Mouse (Mus musculus): ENCODE results near the gene H2al1i. TPM values are rescaled to one million over a fixed set of nuclear protein-coding genes. Genes with fewer than 3 reads are reported as not detected.
"Not testable (repeated sequence)": the region's sequence is repeated elsewhere in the genome, so short reads cannot be mapped to it uniquely, and the experiment has no call there.

H2al1i gene
- total RNA-seq (2021) = not detected

DNA sequence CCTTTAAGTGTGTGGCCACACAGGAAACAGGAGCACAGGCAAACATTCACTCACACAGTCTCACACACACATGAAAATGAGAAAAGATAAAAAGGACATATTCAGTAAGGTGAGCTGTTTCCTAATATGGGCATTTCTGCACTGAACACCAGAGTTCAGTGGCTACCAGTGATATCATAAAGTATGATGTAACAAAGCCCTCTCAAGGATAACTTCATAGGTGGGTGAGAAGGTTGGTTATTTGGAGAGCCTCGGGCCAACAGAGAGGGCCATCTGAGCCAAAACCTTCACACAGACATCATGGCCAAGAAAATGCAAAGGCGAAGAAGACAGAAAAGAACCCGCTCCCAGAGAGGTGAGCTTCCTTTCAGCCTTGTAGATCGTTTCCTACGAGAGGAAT, at the start of gene H2al1i:
Gene H2al1i, plus strand, starts transcription at position 301 of the 400 bp plus-strand sequence.
- intact Hi-C loops (cut with DNase I) = not testable (repeated sequence)

DNA sequence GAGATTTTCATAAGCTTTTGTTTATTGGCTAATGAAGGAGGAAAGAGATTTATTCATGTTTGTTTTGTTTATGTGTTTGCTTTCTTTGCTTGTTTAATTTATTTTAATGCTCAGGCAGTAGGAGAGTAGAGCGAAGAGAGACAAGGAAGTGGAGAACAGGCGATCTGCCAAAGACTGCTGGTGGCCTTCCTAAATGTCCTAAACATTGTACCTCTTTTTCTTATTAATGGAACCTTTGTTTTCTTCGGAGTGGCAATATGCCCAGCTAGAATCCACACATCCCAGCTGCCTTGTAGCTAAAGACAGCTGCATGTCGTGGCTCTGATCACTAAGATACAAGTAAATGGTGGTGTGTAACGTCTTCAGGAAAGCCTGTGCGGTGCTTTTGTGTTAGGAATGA, 47.4 kb upstream of the H2al1i start:
- DNase-seq (ENCODE audit: extremely low spot score in 1 of 2, low spot score in 2 of 2) = no peak
- intact Hi-C loops (cut with DNase I) = no loop called here

More for the DNA sequence above, at the start of gene H2al1i:
- DNase-seq (ENCODE audit: extremely low spot score in 1 of 2, low spot score in 2 of 2) = not testable (repeated sequence)

DNA sequence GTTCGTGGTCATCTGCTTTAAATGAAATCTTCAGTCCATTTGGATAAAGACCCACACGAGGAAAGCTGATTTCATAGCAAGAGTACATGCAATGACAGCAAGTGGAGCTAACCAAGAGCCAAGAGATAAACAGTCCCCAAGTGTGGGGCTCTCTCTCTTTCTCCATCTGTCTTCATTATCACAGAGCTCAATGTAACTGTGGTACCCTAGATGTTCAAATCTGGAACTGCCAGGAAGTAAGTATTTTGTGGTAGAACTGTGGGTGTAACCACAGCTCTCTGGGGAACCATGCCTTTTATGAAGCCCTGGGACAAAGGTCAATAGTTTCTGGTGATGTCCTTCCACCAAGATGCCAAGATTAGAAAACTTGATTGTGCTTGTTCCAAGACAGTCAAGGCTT, 43.7 kb upstream of the H2al1i start:
- DNase-seq (ENCODE audit: extremely low spot score in 1 of 2, low spot score in 2 of 2) = no peak
- intact Hi-C loops (cut with DNase I) = no loop called here

- DNase-seq (ENCODE audit: extremely low spot score in 1 of 2, low spot score in 2 of 2) = peak; percentile 9 to 15
- intact Hi-C loops (cut with DNase I) = no loop called here
Observed at GRCm38 (mm10) chrX:11288306-11288882, 36.1 kb upstream of the H2al1i start.

GRCm38 (mm10) chrX:11289244-11289643, 35.2 kb upstream of the H2al1i start:
- intact Hi-C loops (cut with DNase I) = no loop called here
- no peak for DNase-seq (ENCODE audit: extremely low spot score in 1 of 2, low spot score in 2 of 2)

GRCm38 (mm10) chrX:11298957-11299356, 25.5 kb upstream of the H2al1i start, which contains the start of gene H2al1a:
Gene H2al1a, plus strand, starts transcription at chrX:11299257.
- intact Hi-C loops (cut with DNase I); DNase-seq (ENCODE audit: extremely low spot score in 1 of 2, low spot score in 2 of 2): not testable (repeated sequence)

DNA sequence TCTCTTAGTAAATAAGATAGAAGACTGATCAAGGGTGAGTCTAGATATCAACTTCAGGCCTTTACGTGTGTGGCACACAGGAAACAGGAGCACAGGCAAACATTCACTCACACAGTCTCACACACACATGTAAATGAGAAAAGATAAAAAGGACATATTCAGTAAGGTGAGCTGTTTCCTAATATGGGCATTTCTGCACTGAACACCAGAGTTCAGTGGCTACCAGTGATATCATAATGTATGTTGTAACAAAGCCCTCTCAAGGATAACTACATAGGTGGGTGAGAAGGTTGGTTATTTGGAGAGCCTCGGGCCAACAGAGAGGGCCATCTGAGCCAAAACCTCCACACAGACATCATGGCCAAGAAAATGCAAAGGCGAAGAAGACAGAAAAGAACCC, 22.3 kb upstream of the H2al1i start, which contains the start of gene H2al1b:
Gene H2al1b, plus strand, starts transcription at position 301 of the 400 bp plus-strand sequence.
- DNase-seq (ENCODE audit: extremely low spot score in 1 of 2, low spot score in 2 of 2); intact Hi-C loops (cut with DNase I): not testable (repeated sequence)

- intact Hi-C loops (cut with DNase I); DNase-seq (ENCODE audit: extremely low spot score in 1 of 2, low spot score in 2 of 2): not testable (repeated sequence)
Observed at GRCm38 (mm10) chrX:11305355-11305754, 19.1 kb upstream of the H2al1i start, which contains the start of gene H2al1c. Gene H2al1c, plus strand, starts transcription at chrX:11305655.

DNA sequence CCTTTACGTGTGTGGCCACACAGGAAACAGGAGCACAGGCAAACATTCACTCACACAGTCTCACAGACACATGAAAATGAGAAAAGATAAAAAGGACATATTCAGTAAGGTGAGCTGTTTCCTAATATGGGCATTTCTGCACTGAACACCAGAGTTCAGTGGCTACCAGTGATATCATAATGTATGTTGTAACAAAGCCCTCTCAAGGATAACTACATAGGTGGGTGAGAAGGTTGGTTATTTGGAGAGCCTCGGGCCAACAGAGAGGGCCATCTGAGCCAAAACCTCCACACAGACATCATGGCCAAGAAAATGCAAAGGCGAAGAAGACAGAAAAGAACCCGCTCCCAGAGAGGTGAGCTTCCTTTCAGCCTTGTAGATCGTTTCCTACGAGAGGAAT, 15.9 kb upstream of the H2al1i start, which contains the start of gene H2al1d:
Gene H2al1d, plus strand, starts transcription at position 301 of the 400 bp plus-strand sequence.
- DNase-seq (ENCODE audit: extremely low spot score in 1 of 2, low spot score in 2 of 2); intact Hi-C loops (cut with DNase I): not testable (repeated sequence)

- intact Hi-C loops (cut with DNase I); DNase-seq (ENCODE audit: extremely low spot score in 1 of 2, low spot score in 2 of 2): not testable (repeated sequence)
Observed at GRCm38 (mm10) chrX:11311634-11312033, 12.8 kb upstream of the H2al1i start, which contains the start of gene H2al1e. Gene H2al1e, plus strand, starts transcription at chrX:11311934.

DNA sequence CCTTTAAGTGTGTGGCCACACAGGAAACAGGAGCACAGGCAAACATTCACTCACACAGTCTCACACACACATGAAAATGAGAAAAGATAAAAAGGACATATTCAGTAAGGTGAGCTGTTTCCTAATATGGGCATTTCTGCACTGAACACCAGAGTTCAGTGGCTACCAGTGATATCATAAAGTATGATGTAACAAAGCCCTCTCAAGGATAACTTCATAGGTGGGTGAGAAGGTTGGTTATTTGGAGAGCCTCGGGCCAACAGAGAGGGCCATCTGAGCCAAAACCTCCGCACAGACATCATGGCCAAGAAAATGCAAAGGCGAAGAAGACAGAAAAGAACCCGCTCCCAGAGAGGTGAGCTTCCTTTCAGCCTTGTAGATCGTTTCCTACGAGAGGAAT, 9.6 kb upstream of the H2al1i start, which contains the start of gene H2al1f:
Gene H2al1f, plus strand, starts transcription at position 301 of the 400 bp plus-strand sequence.
- intact Hi-C loops (cut with DNase I); DNase-seq (ENCODE audit: extremely low spot score in 1 of 2, low spot score in 2 of 2): not testable (repeated sequence)

DNA sequence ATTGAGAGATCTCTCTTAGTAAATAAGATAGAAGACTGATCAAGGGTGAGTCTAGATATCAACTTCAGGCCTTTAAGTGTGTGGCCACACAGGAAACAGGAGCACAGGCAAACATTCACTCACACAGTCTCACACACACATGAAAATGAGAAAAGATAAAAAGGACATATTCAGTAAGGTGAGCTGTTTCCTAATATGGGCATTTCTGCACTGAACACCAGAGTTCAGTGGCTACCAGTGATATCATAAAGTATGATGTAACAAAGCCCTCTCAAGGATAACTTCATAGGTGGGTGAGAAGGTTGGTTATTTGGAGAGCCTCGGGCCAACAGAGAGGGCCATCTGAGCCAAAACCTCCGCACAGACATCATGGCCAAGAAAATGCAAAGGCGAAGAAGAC, 6.5 kb upstream of the H2al1i start, which contains the start of gene H2al1g:
Gene H2al1g, plus strand, starts transcription at position 301 of the 400 bp plus-strand sequence.
- DNase-seq (ENCODE audit: extremely low spot score in 1 of 2, low spot score in 2 of 2); intact Hi-C loops (cut with DNase I): not testable (repeated sequence)

- intact Hi-C loops (cut with DNase I); DNase-seq (ENCODE audit: extremely low spot score in 1 of 2, low spot score in 2 of 2): not testable (repeated sequence)
Observed at GRCm38 (mm10) chrX:11321192-11321591, 3.3 kb upstream of the H2al1i start, which contains the start of gene H2al1h. Gene H2al1h, plus strand, starts transcription at chrX:11321492.

DNA sequence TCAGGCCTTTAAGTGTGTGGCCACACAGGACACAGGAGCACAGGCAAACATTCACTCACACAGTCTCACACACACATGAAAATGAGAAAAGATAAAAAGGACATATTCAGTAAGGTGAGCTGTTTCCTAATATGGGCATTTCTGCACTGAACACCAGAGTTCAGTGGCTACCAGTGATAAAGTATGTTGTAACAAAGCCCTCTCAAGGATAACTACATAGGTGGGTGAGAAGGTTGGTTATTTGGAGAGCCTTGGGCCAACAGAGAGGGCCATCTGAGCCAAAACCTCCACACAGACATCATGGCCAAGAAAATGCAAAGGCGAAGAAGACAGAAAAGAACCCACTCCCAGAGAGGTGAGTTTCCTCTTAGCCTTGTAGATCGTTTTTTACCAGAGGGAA, 3.1 kb downstream of the H2al1i start, which contains the start of gene H2al1j:
Gene H2al1j, plus strand, starts transcription at position 301 of the 400 bp plus-strand sequence.
- intact Hi-C loops (cut with DNase I); DNase-seq (ENCODE audit: extremely low spot score in 1 of 2, low spot score in 2 of 2): not testable (repeated sequence)

- intact Hi-C loops (cut with DNase I) = no loop called here
- peak in 1 of 2 experiments; percentile 13 for DNase-seq (ENCODE audit: extremely low spot score in 1 of 2, low spot score in 2 of 2)
Observed at GRCm38 (mm10) chrX:11345762-11346161, 21.3 kb downstream of the H2al1i start.

GRCm38 (mm10) chrX:11346756-11347155, 22.3 kb downstream of the H2al1i start:
- intact Hi-C loops (cut with DNase I) = no loop called here

DNA sequence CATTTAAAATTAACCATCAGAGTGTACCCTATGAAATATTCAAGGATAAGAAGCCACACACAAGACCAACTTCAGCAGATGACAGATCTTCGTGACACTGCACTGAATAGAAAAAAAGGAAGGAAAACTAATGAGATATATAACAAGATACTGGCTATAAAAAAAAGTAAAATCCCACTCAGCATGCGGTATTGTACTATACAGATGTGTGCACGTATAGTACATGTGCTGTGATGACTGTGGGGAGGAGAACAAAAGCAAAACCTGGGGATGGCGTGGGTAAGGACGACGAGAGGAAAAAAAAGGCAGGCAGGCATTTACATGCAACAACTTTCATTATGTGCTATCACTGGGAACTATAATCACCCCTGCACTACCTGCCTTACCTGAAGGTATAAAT, 36.4 kb downstream of the H2al1i start:
- DNase-seq (ENCODE audit: extremely low spot score in 1 of 2, low spot score in 2 of 2) = no peak
- intact Hi-C loops (cut with DNase I) = no loop called here

More at GRCm38 (mm10) chrX:11346756-11347155, 22.3 kb downstream of the H2al1i start:
- no peak for DNase-seq (ENCODE audit: extremely low spot score in 1 of 2, low spot score in 2 of 2)

DNA sequence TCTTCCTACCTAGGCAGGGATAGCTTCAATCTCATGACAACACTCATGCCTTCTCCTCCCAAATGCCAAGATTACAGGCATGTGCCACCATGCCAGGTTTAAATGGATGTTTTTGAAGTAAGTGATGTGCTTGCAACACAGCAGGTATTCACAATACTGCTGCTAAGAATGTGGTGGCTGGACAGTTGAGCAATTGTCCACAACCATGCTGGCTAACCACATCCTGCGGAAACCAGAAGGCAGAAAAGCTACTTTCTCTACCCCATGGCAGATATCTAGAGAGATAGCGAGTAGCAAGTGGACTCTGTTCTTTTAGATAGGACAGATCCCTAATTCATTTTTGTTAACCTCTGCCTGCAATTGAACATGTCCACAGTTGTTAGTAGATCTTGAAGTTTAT, 36.8 kb downstream of the H2al1i start:
- intact Hi-C loops (cut with DNase I) = no loop called here
- no peak for DNase-seq (ENCODE audit: extremely low spot score in 1 of 2, low spot score in 2 of 2)

DNA sequence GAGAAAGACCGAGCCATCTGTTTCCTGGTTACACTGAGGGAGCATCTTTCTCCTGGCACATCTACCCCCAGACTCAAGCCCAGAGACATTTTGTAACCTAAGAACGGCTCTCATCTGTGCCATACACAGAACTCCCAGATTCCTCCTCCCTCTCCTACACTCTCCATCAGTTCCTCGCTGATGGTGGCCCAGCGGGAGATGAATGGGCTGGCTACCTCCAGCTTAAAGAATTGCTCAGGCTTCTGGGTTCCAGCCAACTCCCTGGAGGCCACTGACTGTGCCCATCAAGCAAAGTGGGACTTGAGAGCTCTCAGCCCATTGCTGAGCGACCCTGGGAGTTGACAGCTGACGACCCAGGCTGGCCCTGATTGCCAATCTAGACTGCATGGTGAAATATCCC, 39.4 kb downstream of the H2al1i start:
- DNase-seq (ENCODE audit: extremely low spot score in 1 of 2, low spot score in 2 of 2) = no peak
- intact Hi-C loops (cut with DNase I) = no loop called here

DNA sequence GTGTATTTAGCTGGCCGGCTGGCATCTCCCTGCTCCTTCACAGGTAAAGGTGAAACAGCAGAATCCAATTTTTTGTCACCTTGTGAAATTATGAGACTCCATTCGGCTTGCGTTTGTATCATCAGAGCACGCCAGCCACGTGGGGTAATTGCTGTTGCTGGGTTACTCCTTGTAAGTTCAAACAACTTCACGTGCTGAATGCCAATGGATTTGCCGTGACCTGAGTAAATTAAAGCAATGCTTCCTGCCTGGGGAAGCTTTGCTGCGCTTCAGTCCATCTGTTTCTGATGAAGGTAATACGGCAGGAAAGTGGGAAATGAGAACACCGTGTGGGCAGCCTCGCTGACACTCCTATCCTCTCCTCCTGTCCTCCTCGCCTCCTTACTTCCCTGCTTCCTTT, 40.7 kb downstream of the H2al1i start:
- intact Hi-C loops (cut with DNase I) = no loop called here
- DNase-seq (ENCODE audit: extremely low spot score in 1 of 2, low spot score in 2 of 2) = peak in 1 of 2 experiments; percentile 13

Measured in left cerebral cortex, postnatal 10 days (tissue).